Mouse (Mus musculus) cortical plate, adult 2 months (tissue): ENCODE data around the gene Erc2.

Experiments
- CTCF ChIP-seq: fragments of 200-500 bp; IDR thresholded peaks from 2 replicates; pipeline ENCODE4 v1.5.1; 2011; ENCODE audit warnings: mild to moderate bottlenecking, control low read depth, low read length; ENCODE audit not compliant: insufficient read depth; ENCODE audit errors: extremely low read depth
- POLR2A ChIP-seq: fragments of 200-500 bp; IDR thresholded peaks from 2 replicates; pipeline ENCODE4 v1.6.1; 2011; ENCODE audit warnings: mild to moderate bottlenecking, low read length, control low read depth; ENCODE audit not compliant: insufficient read depth; ENCODE audit errors: extremely low read depth

- TF ChIP-seq CTCF: no peak
- no peak for TF ChIP-seq POLR2A
Measured at GRCm38 (mm10) chr14:27641382-27641781, 19.2 kb downstream of the Erc2 start.
